ENCODE assay signal across 8 mouse cellular contexts in genomic region chr8:62951173-62952134, GRCm38 (mm10). TPM values are rescaled to one million over a fixed set of nuclear protein-coding genes. Genes with fewer than 3 reads are reported as not detected.
DNase-seq lines count a peak whose midpoint lies in the region; ATAC-seq and TF ChIP-seq lines count a peak whose summit lies in the region.

No protein-coding gene starts in this region.

- 0 out of 2 replicates have a peak, but pooled peaks cover 3% of the 10 kb centered on the region for H3K4me1 ChIP-seq in lung, embryonic 15.5 days
- H3K4me1 ChIP-seq in embryonic facial prominence, embryonic 11.5 days (ENCODE audit: control insufficient read depth, insufficient read depth, low read length), result no peaks in the 10 kb centered on the region
- H3K4me1 ChIP-seq in hindbrain, embryonic 14.5 days (replicated peaks; ENCODE audit: control insufficient read depth, insufficient read depth, low read length), result 0 out of 2 replicates have a peak, but pooled peaks cover 5% of the 10 kb centered on the region
- no peaks in the 10 kb centered on the region for H3K4me1 ChIP-seq in limb, embryonic 11.5 days (ENCODE audit: control insufficient read depth, insufficient read depth, low read length)
- no peaks in the 10 kb centered on the region for H3K4me1 ChIP-seq in olfactory bulb, adult 2 months (ENCODE audit: control insufficient read depth, insufficient read depth, low read length)

- H3K4me2 ChIP-seq in lung, embryonic 15.5 days, result peak overlapping the region; percentile 91
- H3K4me2 ChIP-seq in embryonic facial prominence, embryonic 11.5 days (ENCODE audit: low read depth, low read length), result peak overlapping the region; percentile 92
- peak overlapping the region; percentile 81 for H3K4me2 ChIP-seq in hindbrain, embryonic 14.5 days (replicated peaks)
- H3K4me2 ChIP-seq in limb, embryonic 11.5 days (ENCODE audit: low read depth, severe bottlenecking), result peak overlapping the region; percentile 90

- H3K9me3 ChIP-seq in lung, embryonic 15.5 days, result no peaks in the 10 kb centered on the region
- no peaks in the 10 kb centered on the region for H3K9me3 ChIP-seq in embryonic facial prominence, embryonic 11.5 days (replicated peaks; ENCODE audit: control insufficient read depth, low read length)
- H3K9me3 ChIP-seq in hindbrain, embryonic 14.5 days (ENCODE audit: control insufficient read depth, low read length), result no peaks in the 10 kb centered on the region
- H3K9me3 ChIP-seq in limb, embryonic 11.5 days (ENCODE audit: control insufficient read depth, low read length), result no peaks in the 10 kb centered on the region

- no peak for TF ChIP-seq CTCF in olfactory bulb, adult 2 months (IDR thresholded peaks at IDR 0.05; ENCODE audit: insufficient read depth, low read depth, low read length)

- TF ChIP-seq POLR2A in olfactory bulb, adult 2 months (IDR thresholded peaks at IDR 0.05; ENCODE audit: insufficient read depth, low read depth, low read length), result peak; percentile 57

- peak overlapping the region; percentile 41 for H3K4me3 ChIP-seq in lung, embryonic 15.5 days
- H3K4me3 ChIP-seq in embryonic facial prominence, embryonic 11.5 days (ENCODE audit: low read depth, low read length), result peak overlapping the region; percentile 58
- H3K4me3 ChIP-seq in hindbrain, embryonic 14.5 days (replicated peaks; ENCODE audit: low read length), result peak overlapping the region; percentile 85
- peak overlapping the region; percentile 58 for H3K4me3 ChIP-seq in limb, embryonic 11.5 days (ENCODE audit: low read depth, low read length)
- peak overlapping the region; percentile 59 for H3K4me3 ChIP-seq in olfactory bulb, adult 2 months (ENCODE audit: insufficient read depth, low read depth, low read length)

- no peaks in the 10 kb centered on the region for H3K27me3 ChIP-seq in lung, embryonic 15.5 days
- H3K27me3 ChIP-seq in embryonic facial prominence, embryonic 11.5 days (ENCODE audit: control insufficient read depth, insufficient read depth, low read length), result no peaks in the 10 kb centered on the region
- no peaks in the 10 kb centered on the region for H3K27me3 ChIP-seq in hindbrain, embryonic 14.5 days (ENCODE audit: control insufficient read depth, insufficient read depth, low read length)
- H3K27me3 ChIP-seq in limb, embryonic 11.5 days (ENCODE audit: control insufficient read depth, insufficient read depth, low read length), result no peaks in the 10 kb centered on the region

- no peaks in the 10 kb centered on the region for H3K36me3 ChIP-seq in lung, embryonic 15.5 days
- H3K36me3 ChIP-seq in embryonic facial prominence, embryonic 11.5 days (replicated peaks; ENCODE audit: control insufficient read depth, insufficient read depth, low read depth, low read length), result no peaks in the 10 kb centered on the region
- H3K36me3 ChIP-seq in hindbrain, embryonic 14.5 days (replicated peaks; ENCODE audit: control insufficient read depth, insufficient read depth), result no peaks in the 10 kb centered on the region
- no peaks in the 10 kb centered on the region for H3K36me3 ChIP-seq in limb, embryonic 11.5 days (ENCODE audit: control insufficient read depth, insufficient read depth, low read length)

- H3K9ac ChIP-seq in lung, embryonic 15.5 days, result peak overlapping the region; percentile 34; the same call in 1 of the 2 replicates
- peak overlapping the region; percentile 61 for H3K9ac ChIP-seq in embryonic facial prominence, embryonic 11.5 days (replicated peaks; ENCODE audit: low read length)
- H3K9ac ChIP-seq in hindbrain, embryonic 14.5 days, result peak overlapping the region; percentile 97
- peak overlapping the region; percentile 65 for H3K9ac ChIP-seq in limb, embryonic 11.5 days (ENCODE audit: low read length)

- ATAC-seq in lung, embryonic 15.5 days (ENCODE audit: borderline replicate concordance, extremely low read depth, low FRiP score, low TSS enrichment), result peak; percentile 42; the same call in 1 of the 2 replicates
- ATAC-seq in embryonic facial prominence, embryonic 11.5 days (replicated peaks; ENCODE audit: insufficient number of reproducible peaks, low FRiP score, low TSS enrichment, low read depth), result peak; percentile 86
- ATAC-seq in hindbrain, embryonic 14.5 days (ENCODE audit: low FRiP score), result peak; percentile 91
- peak; percentile 85 for ATAC-seq in limb, embryonic 11.5 days (ENCODE audit: insufficient number of reproducible peaks, low FRiP score, low TSS enrichment, low read depth)

- under 1% methylated on average over 48 of the region's 50 CpGs for WGBS in lung, embryonic 15.5 days
- WGBS in embryonic facial prominence, embryonic 11.5 days, result under 1% methylated on average over 49 of the region's 50 CpGs
- under 1% methylated on average over 45 of the region's 50 CpGs for WGBS in hindbrain, embryonic 14.5 days
- WGBS in limb, embryonic 11.5 days, result under 1% methylated on average over 45 of the region's 50 CpGs
- WGBS in olfactory bulb, adult 2 months, result under 1% methylated on average over 50 of the region's 50 CpGs

- no peak overlapping the region for H3K27ac ChIP-seq in lung, embryonic 15.5 days
- no peak overlapping the region for H3K27ac ChIP-seq in embryonic facial prominence, embryonic 11.5 days (replicated peaks; ENCODE audit: low read depth, low read length)
- H3K27ac ChIP-seq in hindbrain, embryonic 14.5 days, result peak overlapping the region; percentile 92
- H3K27ac ChIP-seq in limb, embryonic 11.5 days (replicated peaks; ENCODE audit: low read depth, low read length), result no peak overlapping the region
- H3K27ac ChIP-seq in olfactory bulb, adult 2 months (ENCODE audit: insufficient read depth, low read depth, low read length), result peak overlapping the region; percentile 62

- no peak for DNase-seq in lung, postnatal 36 days
- DNase-seq in embryonic facial prominence, embryonic 11.5 days (ENCODE audit: low spot score), result peak; percentile 72
- DNase-seq in hindbrain, embryonic 14.5 days (ENCODE audit: low spot score), result peak; percentile 56
- DNase-seq in limb, embryonic 11.5 days (ENCODE audit: low spot score), result peak; percentile 79
- no peak for DNase-seq in ovary, postnatal 14 days (ENCODE audit: low spot score)
- DNase-seq in B cell, adult 2 months, result no peak

RNA-seq across cellular contexts. Expression of gene Spock3, which starts 0.6 kb away (rescaled TPM):
- polyA plus RNA-seq in lung, embryonic 15.5 days (2015; fragmentation: Nextera tagmentation; extraction: Ambion mirVana), result 1.7 and 1.8 TPM in 2 replicates
- polyA plus RNA-seq in embryonic facial prominence, embryonic 11.5 days (2014; fragmentation: Nextera tagmentation; extraction: Ambion mirVana), result 13.3 and 14.2 TPM in 2 replicates
- 102 and 110 TPM in 2 replicates for polyA plus RNA-seq in hindbrain, embryonic 14.5 days (2014; fragmentation: Nextera tagmentation; extraction: Ambion mirVana)
- 11.2 and 11.7 TPM in 2 replicates for polyA plus RNA-seq in limb, embryonic 11.5 days (2014; fragmentation: Nextera tagmentation; extraction: Ambion mirVana)
- not detected in 2 replicates for polyA plus RNA-seq in olfactory bulb, adult 2 months (2012; ENCODE audit: insufficient read depth, insufficient read length, low replicate concordance, missing spikeins)

Comparison
In these comparisons a context has a peak if more than half of its experiments do, and no peak if none do; other contexts are left out.
1. H3K27ac ChIP-seq: peak in hindbrain, embryonic 14.5 days (single experiment) and olfactory bulb, adult 2 months (single experiment); none in lung, embryonic 15.5 days (single experiment), embryonic facial prominence, embryonic 11.5 days (single experiment) and limb, embryonic 11.5 days (single experiment).
2. H3K9ac ChIP-seq: peak in every context shown above with its lines; median percentile 97 in hindbrain, embryonic 14.5 days; 65 in limb, embryonic 11.5 days; 61 in embryonic facial prominence, embryonic 11.5 days; 34 in lung, embryonic 15.5 days.
3. DNase-seq: peak in embryonic facial prominence, embryonic 11.5 days (single experiment), hindbrain, embryonic 14.5 days (single experiment) and limb, embryonic 11.5 days (single experiment); none in lung, postnatal 36 days (single experiment), ovary, postnatal 14 days (single experiment) and B cell, adult 2 months (0 of 2).
4. Peak in every context shown above with its lines, with median percentiles within 50 percentile points of each other: ATAC-seq, H3K4me2 ChIP-seq and H3K4me3 ChIP-seq.